Mouse (Mus musculus) stomach, postnatal 0 days (tissue): ENCODE data around the gene N4bp1. TPM values are rescaled to one million over a fixed set of nuclear protein-coding genes. Genes with fewer than 3 reads are reported as not detected.

ENCODE experiments used
- ATAC-seq: fragments of 200-750 bp; cut with Nextera tagmentation; 2 replicates; pipeline ENCODE4 v1.8.0; 2017; ENCODE audit not compliant: low FRiP score, low TSS enrichment
- DNase-seq: peaks from one replicate; pipeline ENCODE4 v3.0.0-alpha.2; 2016; ENCODE audit warnings: low spot score
- H3K27ac ChIP-seq: fragments of 300-500 bp; sonication (generic); replicated peaks from 2 replicates; pipeline ENCODE4 v1.5.1; 2014; ENCODE audit warnings: mild to moderate bottlenecking, control low read depth
- H3K27me3 ChIP-seq: fragments of 300-500 bp; sonication (generic); 2 replicates; pipeline ENCODE4 v1.6.1; 2014; ENCODE audit warnings: low read length; ENCODE audit not compliant: control insufficient read depth, insufficient read depth
- H3K36me3 ChIP-seq: fragments of 300-500 bp; sonication (generic); 2 replicates; pipeline ENCODE4 v1.6.1; 2014; ENCODE audit warnings: low read length, mixed read lengths; ENCODE audit not compliant: control insufficient read depth, insufficient read depth
- H3K4me1 ChIP-seq: fragments of 300-500 bp; sonication (generic); replicated peaks from 2 replicates; pipeline ENCODE4 v1.6.1; 2014; ENCODE audit warnings: antibody characterized with exemption; ENCODE audit not compliant: control insufficient read depth, insufficient read depth
- H3K4me2 ChIP-seq: fragments of 300-500 bp; sonication (generic); replicated peaks from 2 replicates; pipeline ENCODE4 v1.6.1; 2014; ENCODE audit warnings: low read depth, mild to moderate bottlenecking, control low read depth, moderate library complexity
- H3K4me3 ChIP-seq: fragments of 300-500 bp; sonication (generic); 2 replicates; pipeline ENCODE4 v1.5.1; 2014; ENCODE audit warnings: low read depth, low read length, control low read depth
- H3K9ac ChIP-seq: fragments of 300-500 bp; sonication (generic); 2 replicates; pipeline ENCODE4 v1.6.1; 2014; ENCODE audit warnings: mild to moderate bottlenecking, low read length, control low read depth, mixed read lengths
- H3K9me3 ChIP-seq: fragments of 300-500 bp; sonication (generic); 2 replicates; pipeline ENCODE4 v1.6.1; 2016; ENCODE audit warnings: low read length; ENCODE audit not compliant: control insufficient read depth
- CTCF ChIP-seq: IDR thresholded peaks from 2 replicates; pipeline ENCODE4 v1.5.1; 2016; ENCODE audit warnings: antibody characterized with exemption, low read depth, mild to moderate bottlenecking, moderate library complexity
- EP300 ChIP-seq: optimal IDR thresholded peaks from 2 replicates; pipeline ENCODE3; 2016; ENCODE audit warnings: antibody characterized with exemption
- WGBS: fragments of 180-500 bp; shearing (Covaris S2); extraction: QIAGEN DNeasy Blood & Tissue Kit; methylation state at CpG from one replicate; pipeline ENCODE4 v1.1.7; 2014; 5-methylcytosine and 5-hydroxymethylcytosine counted together
- polyA plus RNA-seq: library from polyadenylated mRNA; unstranded; fragments of >200 nt; fragmentation: Nextera tagmentation; extraction: Ambion mirVana; gene quantifications from 2 replicates; pipeline ENCODE4 v1.2.1, GENCODE M21; 2015

Gene N4bp1
- polyA plus RNA-seq, 1 experiment from 2014 or later = 6.5 TPM

GRCm38 (mm10) chr8:86894194-86894761, 9.2 kb upstream of the N4bp1 start:
- no peak for DNase-seq
- Histone ChIP-seq H3K4me3 (no peak overlapping the region), H3K4me2 (no peak overlapping the region), H3K27ac (no peak overlapping the region), H3K9me3 (no peaks in the 10 kb centered on the region), H3K9ac (no peak overlapping the region), H3K4me1 (no peaks in the 10 kb centered on the region), H3K36me3 (no peaks in the 10 kb centered on the region), H3K27me3 (no peaks in the 10 kb centered on the region)
- WGBS = 77% methylated on average over 6 of the region's 6 CpGs
- TF ChIP-seq EP300 (no peak), CTCF (no peak)
- ATAC-seq = no peak

- no peak for ATAC-seq
- no peak overlapping the region for H3K4me3 ChIP-seq
- no peaks in the 10 kb centered on the region for H3K36me3 ChIP-seq
- no peaks in the 10 kb centered on the region for H3K27me3 ChIP-seq
- no peak for DNase-seq
- H3K27ac ChIP-seq = no peak overlapping the region
- no peaks in the 10 kb centered on the region for H3K4me1 ChIP-seq
- WGBS = 90% methylated on average over 4 of the region's 4 CpGs
- H3K9ac ChIP-seq = no peak overlapping the region
- no peaks in the 10 kb centered on the region for H3K9me3 ChIP-seq
- TF ChIP-seq CTCF = no peak
- no peak for TF ChIP-seq EP300
- H3K4me2 ChIP-seq = no peak overlapping the region
These were observed 8.5 kb upstream of the N4bp1 start for GRCm38 (mm10) chr8:86893554-86893953.

GRCm38 (mm10) chr8:86891533-86891932, 6.5 kb upstream of the N4bp1 start:
- 67% methylated on average over 1 of the region's 1 CpGs for WGBS
- ATAC-seq = no peak

GRCm38 (mm10) chr8:86888058-86888939, 3.2 kb upstream of the N4bp1 start:
- Histone ChIP-seq H3K4me2 (no peak overlapping the region), H3K36me3 (no peaks in the 10 kb centered on the region), H3K9me3 (no peaks in the 10 kb centered on the region), H3K9ac (no peak overlapping the region), H3K27me3 (no peaks in the 10 kb centered on the region), H3K4me1 (no peaks in the 10 kb centered on the region), H3K27ac (peak overlapping the region; percentile 70), H3K4me3 (no peak overlapping the region)
- peak; percentile 63 for DNase-seq
- 49% methylated on average over 11 of the region's 11 CpGs for WGBS
- ATAC-seq = peak; percentile 86
- TF ChIP-seq EP300 (peak; percentile 24), CTCF (peak; percentile 30)

More at GRCm38 (mm10) chr8:86891533-86891932, 6.5 kb upstream of the N4bp1 start:
- TF ChIP-seq CTCF = no peak
- no peak for TF ChIP-seq EP300
- no peak overlapping the region for H3K4me2 ChIP-seq
- H3K36me3 ChIP-seq = no peaks in the 10 kb centered on the region
- H3K4me1 ChIP-seq = no peaks in the 10 kb centered on the region
- H3K4me3 ChIP-seq = no peak overlapping the region
- H3K27me3 ChIP-seq = no peaks in the 10 kb centered on the region
- no peaks in the 10 kb centered on the region for H3K9me3 ChIP-seq
- no peak overlapping the region for H3K27ac ChIP-seq
- H3K9ac ChIP-seq = no peak overlapping the region
- no peak for DNase-seq

GRCm38 (mm10) chr8:86884067-86884466, 991 bp downstream of the N4bp1 start:
- DNase-seq = peak; percentile 54
- Histone ChIP-seq H3K27me3 (no peaks in the 10 kb centered on the region), H3K9me3 (no peaks in the 10 kb centered on the region), H3K36me3 (no peaks in the 10 kb centered on the region), H3K4me2 (peak overlapping the region; percentile 79), H3K4me1 (0 out of 2 replicates have a peak, but pooled peaks cover 2% of the 10 kb centered on the region), H3K27ac (peak overlapping the region; percentile 96), H3K4me3 (peak overlapping the region; percentile 96), H3K9ac (peak overlapping the region; percentile 87)
- ATAC-seq = no peak
- WGBS = under 1% methylated on average over 16 of the region's 16 CpGs
- TF ChIP-seq CTCF (no peak), EP300 (no peak)
